Mouse (Mus musculus): ENCODE measurements around the gene Cyb5b.

DNA sequence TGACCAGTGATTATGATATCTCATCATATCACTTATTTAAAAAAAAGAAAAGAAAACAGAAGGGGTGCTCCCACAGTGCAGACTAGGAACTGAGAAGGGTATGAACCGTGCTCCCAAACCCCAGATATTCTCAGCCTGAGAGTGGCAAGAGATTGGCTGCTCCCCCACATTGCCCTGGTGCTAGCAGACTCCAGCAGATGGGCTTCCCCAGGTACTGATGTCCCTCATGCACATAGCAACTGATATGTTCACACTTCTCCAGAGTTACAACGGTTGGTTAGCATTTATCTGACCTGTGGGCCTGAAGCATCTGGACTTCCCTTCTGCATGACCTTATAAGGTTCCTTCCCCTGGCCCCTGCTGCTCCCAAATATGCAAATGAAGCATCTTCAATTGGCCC is 68.6 kb downstream of the Cyb5b start:
- no peak for TF ChIP-seq CTCF (IDR thresholded peaks at IDR 0.05; ENCODE audit: low read depth)
- no peak for TF ChIP-seq EP300 (IDR thresholded peaks at IDR 0.05; ENCODE audit: low read depth)

Measured in heart, postnatal 0 days (tissue).